Mouse (Mus musculus): Measurements from ENCODE around the gene Zfp777. TPM values are rescaled to one million over a fixed set of nuclear protein-coding genes. Genes with fewer than 3 reads are reported as not detected.

Gene Zfp777
- total RNA-seq (2022) = 10 to 100 TPM; 20.6 to 24.3 (median 22.9) TPM

- DNase-seq (ENCODE audit: low spot score in 2 of 2) = peak; percentile 70 to 76
Observed at GRCm38 (mm10) chr6:48048426-48049272, at the start of gene Zfp777. Zfp777 (minus strand) TSS chr6:48048911.

GRCm38 (mm10) chr6:48086957-48087715, 38.4 kb upstream of the Zfp777 start:
- DNase-seq (ENCODE audit: low spot score in 2 of 2) = no peak

GRCm38 (mm10) chr6:48086471-48086878, 37.8 kb upstream of the Zfp777 start, which contains the start of gene Zfp746:
Zfp746 (minus strand) TSS chr6:48086593.
- DNase-seq (ENCODE audit: low spot score in 2 of 2) = peak; percentile 84 to 88

- DNase-seq (ENCODE audit: low spot score in 2 of 2) = peak; percentile 50 to 58
Observed at GRCm38 (mm10) chr6:48085521-48086404, 37.1 kb upstream of the Zfp777 start.

GRCm38 (mm10) chr6:48083733-48084191, 35.1 kb upstream of the Zfp777 start:
- no peak for DNase-seq (ENCODE audit: low spot score in 2 of 2)

- no peak for DNase-seq (ENCODE audit: low spot score in 2 of 2)
Observed at GRCm38 (mm10) chr6:48081952-48082351, 33.2 kb upstream of the Zfp777 start.

- no peak for DNase-seq (ENCODE audit: low spot score in 2 of 2)
Observed at GRCm38 (mm10) chr6:48081021-48081420, 32.3 kb upstream of the Zfp777 start.

- no peak for DNase-seq (ENCODE audit: low spot score in 2 of 2)
Observed at GRCm38 (mm10) chr6:48073316-48073715, 24.6 kb upstream of the Zfp777 start.

GRCm38 (mm10) chr6:48067492-48067891, 18.8 kb upstream of the Zfp777 start:
- no peak for DNase-seq (ENCODE audit: low spot score in 2 of 2)

- DNase-seq (ENCODE audit: low spot score in 2 of 2) = no peak
Observed at GRCm38 (mm10) chr6:48065587-48066075, 16.9 kb upstream of the Zfp777 start.

GRCm38 (mm10) chr6:48064451-48064850, 15.7 kb upstream of the Zfp777 start:
- DNase-seq (ENCODE audit: low spot score in 2 of 2) = no peak

- DNase-seq (ENCODE audit: low spot score in 2 of 2) = no peak
Observed at GRCm38 (mm10) chr6:48063940-48064339, 15.2 kb upstream of the Zfp777 start.

GRCm38 (mm10) chr6:48060895-48061294, 12.2 kb upstream of the Zfp777 start:
- no peak for DNase-seq (ENCODE audit: low spot score in 2 of 2)

- DNase-seq (ENCODE audit: low spot score in 2 of 2) = no peak
Observed at GRCm38 (mm10) chr6:48060421-48060820, 11.7 kb upstream of the Zfp777 start.

GRCm38 (mm10) chr6:48052136-48052535, 3.4 kb upstream of the Zfp777 start:
- DNase-seq (ENCODE audit: low spot score in 2 of 2) = no peak

GRCm38 (mm10) chr6:48051666-48052065, 3.0 kb upstream of the Zfp777 start:
- no peak for DNase-seq (ENCODE audit: low spot score in 2 of 2)

GRCm38 (mm10) chr6:48049273-48050065, 758 bp upstream of the Zfp777 start:
- no peak for DNase-seq (ENCODE audit: low spot score in 2 of 2)

- no peak for DNase-seq (ENCODE audit: low spot score in 2 of 2)
Observed at GRCm38 (mm10) chr6:48047450-48048351, 1.0 kb downstream of the Zfp777 start.

- no peak for DNase-seq (ENCODE audit: low spot score in 2 of 2)
Observed at GRCm38 (mm10) chr6:48047114-48047449, 1.6 kb downstream of the Zfp777 start.

Measured in gastrocnemius, adult 8-10 months (tissue).